Mouse (Mus musculus): Measurements from ENCODE around the gene Foxg1.

DNA sequence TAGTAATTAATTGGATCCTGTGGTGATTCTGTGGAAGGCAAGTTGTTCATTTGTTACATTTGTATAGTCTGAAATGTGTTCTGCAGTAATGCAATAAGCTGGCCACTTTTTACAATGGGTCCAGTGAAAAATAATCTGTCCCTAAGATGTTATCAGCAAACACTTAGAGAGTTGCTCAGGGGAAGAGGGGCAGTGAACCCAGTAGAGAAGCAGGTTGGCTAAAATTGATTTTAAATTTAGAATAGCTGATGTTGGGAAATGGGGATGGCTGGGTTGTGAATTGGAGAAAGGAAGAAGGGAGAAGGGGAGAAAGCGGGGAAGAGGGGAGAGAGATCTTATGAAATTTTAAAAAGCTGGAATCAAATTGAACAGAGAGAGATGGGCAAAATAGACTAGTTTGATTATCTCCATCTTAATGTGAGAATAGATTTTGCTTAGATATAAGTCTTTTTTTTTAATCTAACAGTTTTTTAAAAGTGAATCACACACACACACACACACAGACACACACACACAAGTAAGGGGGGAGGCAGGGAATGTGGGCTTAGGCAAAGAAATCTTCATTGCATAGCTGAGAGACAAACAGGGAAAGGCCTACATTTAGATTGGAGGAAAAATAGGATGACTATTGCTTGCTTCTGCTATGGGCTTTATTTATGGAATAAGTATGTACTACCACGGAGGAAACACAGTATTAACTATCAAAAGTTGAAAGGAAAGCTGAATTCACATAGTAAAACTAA is 5.6 kb downstream of the Foxg1 start:
- TF ChIP-seq CTCF (IDR thresholded peaks at IDR 0.05; ENCODE audit: low read depth, low read length), result no peak
- TF ChIP-seq POLR2A (IDR thresholded peaks at IDR 0.05; ENCODE audit: borderline replicate concordance, low read depth, low read length), result no peak

Measured in bone marrow macrophage, adult 2 months (primary cell).